Mouse (Mus musculus): Measurements from ENCODE around the gene Helz2.
"Not testable (repeated sequence)": the region's sequence is repeated elsewhere in the genome, so short reads cannot be mapped to it uniquely, and the experiment has no call there.

The Helz2 gene

GRCm38 (mm10) chr2:181191385-181191784 lies 50.4 kb downstream of the Helz2 start:
- not testable (repeated sequence) for DNase-seq

GRCm38 (mm10) chr2:181189321-181189720 lies 52.5 kb downstream of the Helz2 start:
- DNase-seq = no peak

GRCm38 (mm10) chr2:181188681-181189080 lies 53.1 kb downstream of the Helz2 start:
- DNase-seq = no peak

GRCm38 (mm10) chr2:181187121-181188000 lies 54.5 kb downstream of the Helz2 start, which contains the start of gene Ppdpf:
Gene Ppdpf (plus strand): TSS chr2:181187247.
- peak; percentile 95 for DNase-seq

DNA sequence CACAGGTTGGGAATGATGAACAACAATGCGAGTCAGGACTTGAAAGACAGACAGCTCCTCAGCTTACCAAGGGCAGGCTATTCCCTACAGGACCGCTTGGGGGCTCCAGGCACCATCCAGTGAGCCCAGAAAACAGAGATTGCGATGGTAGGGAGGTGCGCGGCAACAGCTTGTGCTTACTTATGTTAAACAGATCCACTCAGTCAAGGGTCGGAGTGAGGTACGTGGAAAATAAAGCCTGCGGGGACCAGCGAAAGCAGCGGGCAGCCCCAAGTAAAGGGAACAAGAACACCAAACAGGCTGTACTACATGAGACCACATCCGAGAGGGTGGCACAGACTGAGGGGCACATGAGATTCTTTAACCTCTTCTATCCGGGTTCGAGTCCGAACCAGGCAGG lies 55.2 kb downstream of the Helz2 start:
- peak; percentile 91 for DNase-seq

DNA sequence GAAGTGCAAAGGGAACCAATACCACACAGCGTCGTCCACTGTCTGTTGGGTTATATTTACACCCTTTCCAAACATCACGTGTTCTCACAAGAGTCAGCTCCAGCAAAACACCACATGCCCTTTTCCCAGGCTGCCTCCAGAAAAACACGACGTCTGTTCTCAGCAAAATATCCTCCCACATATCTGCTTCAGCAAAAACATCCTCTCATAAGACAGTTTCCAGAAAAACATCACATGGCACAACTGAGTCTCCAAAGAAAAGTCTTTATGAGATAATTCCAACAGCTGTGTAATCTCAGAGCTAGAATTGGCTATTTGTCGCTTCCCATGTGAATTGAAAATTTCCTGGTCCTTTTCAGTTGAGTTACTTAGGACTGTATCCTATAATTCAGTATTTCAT lies 60.9 kb downstream of the Helz2 start:
- DNase-seq = peak; percentile 42

DNA sequence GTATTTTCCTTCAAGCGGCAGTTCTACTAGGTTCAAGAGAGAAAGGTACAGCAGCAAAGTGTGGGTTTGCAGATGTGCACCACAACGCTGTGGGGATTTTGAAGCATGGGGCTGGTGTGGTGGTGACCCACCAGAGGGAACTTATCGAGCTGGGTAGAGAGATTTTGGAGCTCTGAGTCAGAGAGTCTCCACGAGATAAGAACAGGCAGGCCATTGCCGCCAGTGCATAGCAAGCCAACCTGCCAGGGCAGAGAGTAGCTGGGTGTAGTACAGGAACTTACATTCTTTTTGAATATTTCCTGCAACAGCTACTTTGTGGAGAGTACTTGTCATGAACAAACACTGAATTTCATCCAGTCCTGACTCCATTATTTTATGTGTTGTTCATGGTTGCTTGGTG lies 63.4 kb downstream of the Helz2 start:
- DNase-seq = no peak

- DNase-seq = no peak
These were observed 63.8 kb downstream of the Helz2 start for GRCm38 (mm10) chr2:181178015-181178414.

All from right cerebral cortex, adult 18-20 months (tissue).